Mouse (Mus musculus) spleen, adult 2 months (tissue): ENCODE results near the gene Corin.

Experiments used
- CTCF ChIP-seq: fragments of 200-500 bp; IDR thresholded peaks from 2 replicates; pipeline ENCODE4 v1.5.1; 2011; ENCODE audit warnings: mild to moderate bottlenecking, inconsistent platforms; ENCODE audit not compliant: insufficient read depth, insufficient read length, insufficient replicate concordance; ENCODE audit errors: extremely low read depth
- POLR2A ChIP-seq: fragments of 200-500 bp; IDR thresholded peaks from 2 replicates; pipeline ENCODE4 v1.6.1; 2011; ENCODE audit warnings: low read depth, low read length, inconsistent platforms

GRCm38 (mm10) chr5:72250180-72250579, 254.1 kb downstream of the Corin start:
- TF ChIP-seq POLR2A, result no peak
- no peak for TF ChIP-seq CTCF
